Mouse (Mus musculus): ENCODE measurements around the gene Acer3. TPM values are rescaled to one million over a fixed set of nuclear protein-coding genes. Genes with fewer than 3 reads are reported as not detected.
"Not testable (repeated sequence)": the region's sequence is repeated elsewhere in the genome, so short reads cannot be mapped to it uniquely, and the experiment has no call there.

Gene Acer3
- total RNA-seq, 4 experiments from 2014 or later = 7.6 to 13.8 (median 12.4) TPM

DNA sequence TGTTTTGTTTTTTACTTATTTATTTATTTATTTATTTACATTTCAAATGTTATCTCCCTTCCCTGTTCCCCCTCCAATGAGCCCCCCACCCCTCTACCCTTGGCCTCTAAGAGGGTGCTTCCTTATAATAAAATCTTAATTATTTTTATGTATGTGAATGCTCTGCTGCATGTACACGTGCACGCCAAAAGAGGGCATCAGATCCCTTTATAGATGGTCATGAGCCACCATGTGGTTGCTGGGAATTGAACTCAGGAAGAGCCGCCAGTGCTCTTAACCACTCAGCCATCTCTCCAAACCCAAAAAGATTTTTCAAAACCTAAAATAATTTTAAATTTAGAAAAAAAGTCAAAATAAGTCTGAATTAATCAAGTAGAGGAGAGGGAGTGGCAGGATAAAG lies 31.4 kb downstream of the Acer3 start:
- no peak for DNase-seq (ENCODE audit: low spot score)

DNA sequence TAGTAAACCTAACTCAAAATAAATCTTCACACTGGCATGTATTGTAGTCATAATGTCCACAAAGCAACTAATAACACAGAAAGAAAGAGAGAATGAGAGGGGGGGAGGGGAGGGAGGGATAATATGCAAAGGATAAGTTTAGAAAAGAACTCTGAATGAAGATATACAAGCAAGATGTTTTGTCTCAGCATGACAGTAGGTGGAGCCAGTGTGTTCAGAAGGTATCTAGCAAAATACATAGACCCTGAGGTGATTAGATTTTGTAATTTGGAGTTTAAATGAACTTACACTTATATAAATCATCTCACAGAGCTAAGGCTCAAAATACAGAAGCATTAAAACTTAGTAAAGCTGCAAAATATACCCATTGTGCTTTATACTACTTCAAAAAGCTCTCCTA lies 44.7 kb downstream of the Acer3 start:
- no peak for DNase-seq (ENCODE audit: low spot score)

DNA sequence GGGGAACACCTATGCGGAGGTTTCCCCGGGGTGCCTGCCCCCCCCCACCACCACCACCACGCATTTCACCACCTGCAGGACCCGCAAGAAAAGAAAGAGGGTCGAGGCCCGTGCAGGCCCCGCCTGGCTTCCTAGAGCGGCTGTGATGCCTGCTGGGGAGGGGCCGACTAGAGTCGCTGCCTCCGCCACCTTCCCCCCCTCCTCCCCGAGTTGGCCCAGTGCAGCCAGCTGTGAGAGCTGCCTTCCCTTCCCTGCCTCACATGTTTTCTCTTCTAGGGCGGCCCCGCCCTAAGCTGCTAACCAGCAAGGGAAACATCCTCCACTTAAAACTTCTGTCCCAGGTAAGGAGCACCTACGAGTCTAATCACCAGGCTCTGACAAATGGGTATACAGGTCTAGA lies 52.8 kb downstream of the Acer3 start:
- not testable (repeated sequence) for DNase-seq (ENCODE audit: low spot score)

GRCm38 (mm10) chr7:98252520-98252919 lies 68.5 kb downstream of the Acer3 start:
- DNase-seq (ENCODE audit: low spot score) = no peak

GRCm38 (mm10) chr7:98236686-98237359 lies 84.2 kb downstream of the Acer3 start:
- peak; percentile 14 for DNase-seq (ENCODE audit: low spot score)

DNA sequence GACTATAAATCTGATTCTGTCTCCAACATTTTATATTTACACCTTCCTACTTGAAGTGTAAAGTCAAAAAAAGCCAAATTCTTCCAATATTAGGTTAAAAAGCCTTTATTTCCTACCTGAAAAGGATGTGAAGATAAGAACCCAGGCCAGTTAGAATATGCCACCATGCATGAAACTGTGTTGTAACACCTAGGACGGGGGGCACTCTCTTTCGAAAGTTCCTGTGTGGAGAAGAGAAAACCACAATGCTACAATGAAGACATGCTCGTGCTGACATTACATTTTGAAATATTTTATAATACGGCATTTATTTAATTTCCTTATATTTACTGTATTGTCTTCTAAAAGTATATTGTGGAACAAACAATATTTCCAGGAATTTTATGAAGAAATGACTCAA lies 97.2 kb downstream of the Acer3 start:
- DNase-seq (ENCODE audit: low spot score) = no peak

- no peak for DNase-seq (ENCODE audit: low spot score)
These were observed 104.3 kb downstream of the Acer3 start for GRCm38 (mm10) chr7:98216713-98217112.

- DNase-seq (ENCODE audit: low spot score) = no peak
These were observed 118.1 kb downstream of the Acer3 start for GRCm38 (mm10) chr7:98202946-98203345.

GRCm38 (mm10) chr7:98201493-98202028 lies 119.4 kb downstream of the Acer3 start:
- no peak for DNase-seq (ENCODE audit: low spot score)

- no peak for DNase-seq (ENCODE audit: low spot score)
These were observed 120.6 kb downstream of the Acer3 start for GRCm38 (mm10) chr7:98200396-98200795.

GRCm38 (mm10) chr7:98199381-98199780 lies 121.6 kb downstream of the Acer3 start, which contains the start of gene B3gnt6:
TSS of gene B3gnt6 (minus strand) at chr7:98199481.
- DNase-seq (ENCODE audit: low spot score) = no peak

GRCm38 (mm10) chr7:98195151-98195801 lies 125.7 kb downstream of the Acer3 start:
- no peak for DNase-seq (ENCODE audit: low spot score)

DNA sequence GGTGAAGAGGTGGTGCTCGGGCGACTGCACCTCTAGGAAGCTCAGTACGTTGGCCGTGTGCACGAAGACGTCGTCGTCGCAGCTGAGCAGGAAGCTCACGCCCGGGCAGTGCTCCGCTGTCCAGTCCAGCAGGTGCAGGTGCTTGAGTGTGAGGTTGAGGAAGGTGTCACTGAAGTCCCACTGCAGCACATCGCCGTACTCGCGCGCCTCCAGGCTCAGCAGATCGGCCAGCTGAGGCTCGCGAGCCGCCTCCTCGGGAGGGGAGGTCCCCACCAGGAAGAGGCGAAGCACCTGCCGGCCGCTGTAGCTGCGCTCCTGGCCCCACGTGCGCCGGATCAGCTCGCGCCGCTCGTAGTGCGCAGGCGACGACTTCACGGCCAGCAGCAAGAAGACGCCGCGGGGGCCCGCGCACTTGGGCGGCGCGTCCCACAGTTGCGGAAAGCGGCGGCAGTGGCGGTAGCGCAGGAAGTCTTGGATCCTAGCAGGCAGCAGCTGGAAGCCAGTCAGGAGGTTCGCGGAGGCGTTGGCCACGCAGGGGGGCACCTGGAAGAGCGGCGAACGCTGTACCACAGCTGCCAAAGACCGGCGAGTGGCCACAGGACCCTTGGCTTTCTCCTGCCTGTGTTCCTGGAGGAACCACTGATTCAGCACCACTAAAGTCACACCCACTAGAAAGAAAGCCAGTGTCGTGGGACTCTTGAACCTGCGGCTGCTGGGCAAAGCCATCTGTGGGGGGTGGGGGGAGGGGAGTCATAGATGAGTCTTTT lies 126.8 kb downstream of the Acer3 start:
- no peak for DNase-seq (ENCODE audit: low spot score)

- no peak for DNase-seq (ENCODE audit: low spot score)
These were observed 127.4 kb downstream of the Acer3 start for GRCm38 (mm10) chr7:98193515-98194025.

- no peak for DNase-seq (ENCODE audit: low spot score)
These were observed 129.3 kb downstream of the Acer3 start for GRCm38 (mm10) chr7:98191571-98192250.

GRCm38 (mm10) chr7:98190578-98190977 lies 130.4 kb downstream of the Acer3 start:
- DNase-seq (ENCODE audit: low spot score) = no peak

DNA sequence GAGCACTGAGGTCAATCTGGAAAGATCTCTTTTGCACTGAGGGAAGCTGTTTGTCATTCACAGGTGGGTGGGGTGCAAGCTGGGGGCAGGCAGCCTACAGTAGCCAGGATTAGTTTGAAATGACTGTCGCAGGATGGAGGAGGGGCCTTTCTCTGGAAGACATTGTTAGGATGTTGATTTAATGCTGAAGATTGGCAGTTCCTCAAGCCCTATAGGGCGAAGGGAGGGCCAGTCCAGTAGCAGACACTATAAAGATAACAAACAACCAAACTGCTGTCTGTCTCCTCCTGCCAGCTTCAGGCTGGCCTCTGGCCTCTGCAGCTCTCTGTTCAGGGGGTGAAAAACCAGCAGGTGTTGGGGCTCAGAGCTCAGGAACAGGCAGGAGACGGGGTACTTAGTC lies 131.3 kb downstream of the Acer3 start:
- no peak for DNase-seq (ENCODE audit: low spot score)

- DNase-seq (ENCODE audit: low spot score) = no peak
These were observed 132.3 kb downstream of the Acer3 start for GRCm38 (mm10) chr7:98188680-98189079.

DNA sequence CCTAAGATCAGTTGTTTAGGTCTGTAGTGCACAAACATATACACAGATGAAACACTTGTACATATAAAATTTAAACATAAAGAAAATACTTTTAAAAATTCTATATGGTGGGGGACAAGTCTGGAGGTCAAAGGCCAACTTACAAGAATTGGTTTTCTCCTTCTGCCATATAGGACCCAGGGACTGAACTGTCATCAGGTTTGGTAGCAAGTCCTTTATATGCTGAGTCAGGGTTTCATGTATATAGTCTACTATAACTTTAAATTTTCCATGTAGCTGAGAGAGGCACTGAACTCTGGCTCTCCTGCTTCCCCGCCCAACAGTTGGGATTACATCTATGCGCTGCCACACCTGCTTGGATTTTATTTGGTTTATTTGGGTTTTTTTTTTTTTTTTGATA lies 132.8 kb downstream of the Acer3 start:
- no peak for DNase-seq (ENCODE audit: low spot score)

GRCm38 (mm10) chr7:98187332-98187731 lies 133.7 kb downstream of the Acer3 start:
- not testable (repeated sequence) for DNase-seq (ENCODE audit: low spot score)

GRCm38 (mm10) chr7:98186637-98187036 lies 134.4 kb downstream of the Acer3 start:
- no peak for DNase-seq (ENCODE audit: low spot score)

DNA sequence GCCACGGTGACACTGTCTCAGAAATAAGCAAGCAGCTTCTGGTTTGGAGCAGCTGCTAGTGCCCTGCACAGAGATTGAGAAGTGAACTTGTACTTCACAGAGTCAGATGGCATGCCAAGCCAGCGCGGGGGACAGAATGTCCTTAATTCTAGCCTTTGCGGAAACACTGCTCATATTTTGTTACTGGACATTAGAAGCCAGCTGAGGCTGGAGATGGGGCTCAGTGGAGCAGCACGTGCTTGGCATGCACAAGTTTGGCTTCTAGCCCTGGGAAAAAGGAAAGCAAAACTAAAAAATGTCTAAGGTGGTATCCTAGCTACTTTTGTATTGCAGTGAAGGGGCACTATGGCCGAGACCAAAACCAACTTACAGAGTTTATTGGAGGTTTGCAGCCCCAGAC lies 135.7 kb downstream of the Acer3 start:
- DNase-seq (ENCODE audit: low spot score) = no peak
